Mouse (Mus musculus) retina, postnatal 1 day (tissue): ENCODE measurements at regions not wholly inside any gene's neighbourhood (a gene's known extent, or its start where the extent isn't known, plus 50 kb on each side); places are given as distances from the start of the nearest gene placed in this dataset.

Experiments used
- DNase-seq: peaks from one replicate; pipeline ENCODE4 v3.0.0-alpha.2; 2012

- no peak for DNase-seq
Observed at GRCm38 (mm10) chr2:79548039-79548600, 87.0 kb upstream of the Itprid2 start.

- no peak for DNase-seq
Observed at GRCm38 (mm10) chr2:79549781-79550180, 85.4 kb upstream of the Itprid2 start.

DNA sequence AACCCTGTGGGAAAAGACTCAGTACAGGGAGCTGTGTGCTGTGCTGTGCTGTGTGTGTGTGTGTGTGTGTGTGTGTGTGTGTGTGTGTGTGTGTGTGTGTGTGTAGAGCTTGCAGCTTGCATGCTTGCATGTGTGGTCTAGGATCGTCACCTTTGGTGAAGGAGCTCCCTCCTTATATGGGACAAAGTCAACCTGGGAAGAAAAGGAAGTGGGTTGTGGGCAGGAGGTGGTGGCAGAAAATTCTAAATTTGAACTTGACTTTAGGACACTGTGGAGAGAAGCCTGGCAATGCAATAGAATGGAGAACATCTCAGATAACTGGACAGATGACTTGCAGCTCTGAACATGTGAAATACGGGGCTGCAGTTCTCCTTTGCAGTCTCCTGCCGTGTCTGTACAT lies 84.7 kb upstream of the Itprid2 start:
- DNase-seq: no peak

- peak; percentile 37 for DNase-seq
Observed at GRCm38 (mm10) chr2:79552481-79552880, 82.7 kb upstream of the Itprid2 start.

GRCm38 (mm10) chr2:79555395-79555794 lies 79.8 kb upstream of the Itprid2 start:
- DNase-seq: peak; percentile 68

- no peak for DNase-seq
Observed at GRCm38 (mm10) chr2:79557361-79557760, 77.8 kb upstream of the Itprid2 start.

- peak; percentile 49 for DNase-seq
Observed at GRCm38 (mm10) chr2:79566280-79566933, 68.7 kb upstream of the Itprid2 start.

- no peak for DNase-seq
Observed at GRCm38 (mm10) chr2:79567413-79567934, 67.7 kb upstream of the Itprid2 start.

DNA sequence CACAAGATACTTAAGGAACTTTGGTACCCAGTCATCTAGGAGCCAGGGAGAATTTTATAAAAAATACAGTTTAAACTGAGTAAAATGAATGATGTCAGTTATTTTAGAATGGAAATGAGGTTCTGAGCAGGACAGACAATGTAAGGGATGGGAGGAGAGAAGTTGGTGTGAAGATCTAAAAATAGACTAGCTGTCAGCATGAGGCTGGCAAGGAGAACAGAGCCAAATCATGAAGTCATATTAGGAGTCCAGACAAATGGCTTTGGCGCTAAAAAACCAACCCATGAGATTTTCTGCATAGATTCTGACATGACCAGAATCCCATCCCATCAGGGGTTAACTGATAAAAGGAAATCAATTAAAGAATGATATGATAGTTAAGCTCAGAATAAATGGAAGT lies 65.5 kb upstream of the Itprid2 start:
- DNase-seq: no peak

- no peak for DNase-seq
Observed at GRCm38 (mm10) chr2:79571910-79572309, 63.2 kb upstream of the Itprid2 start.

DNA sequence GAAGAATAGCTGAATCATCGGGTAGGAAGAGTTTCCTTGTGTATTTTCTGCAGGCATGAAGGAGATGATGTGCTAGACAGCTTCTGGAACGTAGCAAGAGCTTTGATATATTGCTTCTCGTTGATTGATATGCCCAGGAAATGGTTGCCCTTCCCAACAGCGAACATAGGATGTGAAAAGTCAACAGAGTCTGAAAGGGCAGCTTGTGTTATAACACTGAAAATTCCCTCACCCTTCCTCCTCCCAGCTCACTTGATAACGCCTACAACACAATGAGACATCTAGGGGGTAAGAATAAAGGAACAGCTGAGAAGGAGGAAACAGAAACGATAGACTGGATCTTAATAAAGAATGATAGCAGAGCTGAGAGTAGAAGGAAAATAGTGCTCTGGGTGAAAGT lies 60.1 kb upstream of the Itprid2 start:
- no peak for DNase-seq

GRCm38 (mm10) chr2:79585022-79585774 lies 50.0 kb upstream of the Itprid2 start:
- no peak for DNase-seq
